Mouse (Mus musculus): ENCODE measurements around the gene Syt12. TPM values are rescaled to one million over a fixed set of nuclear protein-coding genes. Genes with fewer than 3 reads are reported as not detected.

The Syt12 gene
- polyA plus RNA-seq, 1 experiment = 82.4 TPM

- peak; percentile 52 to 67 for DNase-seq
- Histone ChIP-seq H3K27ac (ENCODE audit: insufficient read depth, low read length) (no peak overlapping the region), H3K27me3 (ENCODE audit: control insufficient read depth, insufficient read depth, low read length) (no peaks in the 10 kb centered on the region), H3K4me3 (replicated peaks; ENCODE audit: insufficient read depth, low read depth, low read length) (no peak overlapping the region), H3K4me1 (ENCODE audit: control insufficient read depth, insufficient read depth, low read length) (peaks cover 6% of the 10 kb centered on the region; the same call in 1 of the 2 replicates)
- TF ChIP-seq CTCF (IDR thresholded peaks at IDR 0.05; ENCODE audit: borderline replicate concordance, insufficient read depth, low read depth, low read length) = peak; percentile 45; the same call in 1 of the 2 replicates
- no peak for TF ChIP-seq POLR2A (IDR thresholded peaks at IDR 0.05; ENCODE audit: borderline replicate concordance, insufficient read depth, low read length)
- WGBS = 26% methylated on average over 6 of the region's 6 CpGs
These were observed 36.1 kb downstream of the Syt12 start for GRCm38 (mm10) chr19:4441090-4441591.

- Histone ChIP-seq H3K4me3 (replicated peaks; ENCODE audit: insufficient read depth, low read depth, low read length) (no peak overlapping the region), H3K4me1 (ENCODE audit: control insufficient read depth, insufficient read depth, low read length) (peaks cover 6% of the 10 kb centered on the region; the same call in 1 of the 2 replicates), H3K27me3 (ENCODE audit: control insufficient read depth, insufficient read depth, low read length) (no peaks in the 10 kb centered on the region), H3K27ac (ENCODE audit: insufficient read depth, low read length) (no peak overlapping the region)
- TF ChIP-seq POLR2A (IDR thresholded peaks at IDR 0.05; ENCODE audit: borderline replicate concordance, insufficient read depth, low read length) (no peak), CTCF (IDR thresholded peaks at IDR 0.05; ENCODE audit: borderline replicate concordance, insufficient read depth, low read depth, low read length) (no peak)
- no peak for DNase-seq
- 19% methylated on average over 8 of the region's 8 CpGs for WGBS
These were observed 37.0 kb downstream of the Syt12 start for GRCm38 (mm10) chr19:4440222-4440621.

- H3K27ac ChIP-seq (ENCODE audit: insufficient read depth, low read length) = no peak within 1 kb of the TSS
- H3K4me1 ChIP-seq (ENCODE audit: control insufficient read depth, insufficient read depth, low read length) = peaks cover 6% of the 10 kb centered on the region; the same call in 1 of the 2 replicates
- H3K4me3 ChIP-seq (replicated peaks; ENCODE audit: insufficient read depth, low read depth, low read length) = peak within 1 kb of the TSS; percentile 40
- DNase-seq = peak in 1 of 2 experiments; percentile 34
- TF ChIP-seq POLR2A (IDR thresholded peaks at IDR 0.05; ENCODE audit: borderline replicate concordance, insufficient read depth, low read length) = no peak
- TF ChIP-seq CTCF (IDR thresholded peaks at IDR 0.05; ENCODE audit: borderline replicate concordance, insufficient read depth, low read depth, low read length) = no peak
- H3K27me3 ChIP-seq (ENCODE audit: control insufficient read depth, insufficient read depth, low read length) = no peaks in the 10 kb centered on the region
- 2% methylated on average over 51 of the region's 51 CpGs for WGBS
These were observed 38.0 kb downstream of the Syt12 start, which contains the start of gene Rhod for GRCm38 (mm10) chr19:4439161-4439801. Gene Rhod (minus strand): TSS chr19:4439432.

GRCm38 (mm10) chr19:4438791-4439160 is 38.5 kb downstream of the Syt12 start:
- no peak for DNase-seq
- WGBS = 48% methylated on average over 8 of the region's 8 CpGs
- H3K4me3 ChIP-seq (replicated peaks; ENCODE audit: insufficient read depth, low read depth, low read length) = peak overlapping the region; percentile 40
- no peak for TF ChIP-seq CTCF (IDR thresholded peaks at IDR 0.05; ENCODE audit: borderline replicate concordance, insufficient read depth, low read depth, low read length)
- H3K27ac ChIP-seq (ENCODE audit: insufficient read depth, low read length) = no peak overlapping the region
- no peaks in the 10 kb centered on the region for H3K27me3 ChIP-seq (ENCODE audit: control insufficient read depth, insufficient read depth, low read length)
- H3K4me1 ChIP-seq (ENCODE audit: control insufficient read depth, insufficient read depth, low read length) = peaks cover 6% of the 10 kb centered on the region; the same call in 1 of the 2 replicates

GRCm38 (mm10) chr19:4437886-4438285 is 39.4 kb downstream of the Syt12 start:
- Histone ChIP-seq H3K27ac (ENCODE audit: insufficient read depth, low read length) (no peak overlapping the region), H3K4me1 (ENCODE audit: control insufficient read depth, insufficient read depth, low read length) (peaks cover 6% of the 10 kb centered on the region; the same call in 1 of the 2 replicates), H3K27me3 (ENCODE audit: control insufficient read depth, insufficient read depth, low read length) (no peaks in the 10 kb centered on the region), H3K4me3 (replicated peaks; ENCODE audit: insufficient read depth, low read depth, low read length) (no peak overlapping the region)
- DNase-seq = no peak
- TF ChIP-seq POLR2A (IDR thresholded peaks at IDR 0.05; ENCODE audit: borderline replicate concordance, insufficient read depth, low read length) (no peak), CTCF (IDR thresholded peaks at IDR 0.05; ENCODE audit: borderline replicate concordance, insufficient read depth, low read depth, low read length) (no peak)
- 89% methylated on average over 6 of the region's 6 CpGs for WGBS

- Histone ChIP-seq H3K4me1 (ENCODE audit: control insufficient read depth, insufficient read depth, low read length) (peaks cover 6% of the 10 kb centered on the region; the same call in 1 of the 2 replicates), H3K4me3 (replicated peaks; ENCODE audit: insufficient read depth, low read depth, low read length) (no peak overlapping the region), H3K27ac (ENCODE audit: insufficient read depth, low read length) (no peak overlapping the region), H3K27me3 (ENCODE audit: control insufficient read depth, insufficient read depth, low read length) (no peaks in the 10 kb centered on the region)
- 92% methylated on average over 3 of the region's 3 CpGs for WGBS
- DNase-seq = no peak
- TF ChIP-seq POLR2A (IDR thresholded peaks at IDR 0.05; ENCODE audit: borderline replicate concordance, insufficient read depth, low read length) = no peak
- TF ChIP-seq CTCF (IDR thresholded peaks at IDR 0.05; ENCODE audit: borderline replicate concordance, insufficient read depth, low read depth, low read length) = no peak
These were observed 41.0 kb downstream of the Syt12 start for GRCm38 (mm10) chr19:4436254-4436653.

- Histone ChIP-seq H3K4me1 (ENCODE audit: control insufficient read depth, insufficient read depth, low read length) (0 out of 2 replicates have a peak, but pooled peaks cover 3% of the 10 kb centered on the region), H3K27ac (ENCODE audit: insufficient read depth, low read length) (no peak overlapping the region), H3K27me3 (ENCODE audit: control insufficient read depth, insufficient read depth, low read length) (no peaks in the 10 kb centered on the region), H3K4me3 (replicated peaks; ENCODE audit: insufficient read depth, low read depth, low read length) (no peak overlapping the region)
- TF ChIP-seq CTCF (IDR thresholded peaks at IDR 0.05; ENCODE audit: borderline replicate concordance, insufficient read depth, low read depth, low read length) (no peak), POLR2A (IDR thresholded peaks at IDR 0.05; ENCODE audit: borderline replicate concordance, insufficient read depth, low read length) (no peak)
- no peak for DNase-seq
- WGBS = 81% methylated on average over 1 of the region's 1 CpGs
These were observed 42.2 kb downstream of the Syt12 start for GRCm38 (mm10) chr19:4434999-4435398.

- H3K4me3 ChIP-seq (replicated peaks; ENCODE audit: insufficient read depth, low read depth, low read length) = no peak overlapping the region
- 82% methylated on average over 1 of the region's 1 CpGs for WGBS
- TF ChIP-seq POLR2A (IDR thresholded peaks at IDR 0.05; ENCODE audit: borderline replicate concordance, insufficient read depth, low read length) (no peak), CTCF (IDR thresholded peaks at IDR 0.05; ENCODE audit: borderline replicate concordance, insufficient read depth, low read depth, low read length) (no peak)
These were observed 43.5 kb downstream of the Syt12 start for GRCm38 (mm10) chr19:4433756-4434155.

More at GRCm38 (mm10) chr19:4433756-4434155, 43.5 kb downstream of the Syt12 start:
- Histone ChIP-seq H3K27ac (ENCODE audit: insufficient read depth, low read length) (no peak overlapping the region), H3K27me3 (ENCODE audit: control insufficient read depth, insufficient read depth, low read length) (no peaks in the 10 kb centered on the region), H3K4me1 (ENCODE audit: control insufficient read depth, insufficient read depth, low read length) (no peaks in the 10 kb centered on the region)
- no peak for DNase-seq

All from cerebellum, adult 2 months (tissue).